Mouse (Mus musculus): ENCODE data around the gene Mysm1.

Mysm1 gene

DNA sequence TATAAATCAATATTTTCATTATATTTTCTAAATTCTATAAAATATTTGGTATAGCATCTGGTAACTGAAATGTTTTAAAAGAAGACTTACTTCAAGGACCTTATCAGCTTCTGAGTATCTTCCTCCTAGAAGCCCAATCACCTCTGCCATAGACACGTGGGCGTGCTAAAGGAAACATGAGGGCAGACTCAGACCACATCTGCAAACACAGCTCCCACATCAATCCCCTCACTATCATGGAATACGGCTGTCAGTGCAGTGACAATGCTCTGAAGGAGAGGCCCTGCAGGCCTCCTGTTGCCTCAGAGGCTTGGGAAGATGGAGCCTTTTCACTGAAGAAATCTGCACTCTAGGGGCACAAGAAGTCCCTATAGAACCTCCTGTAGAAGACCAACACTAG is 26.1 kb downstream of the Mysm1 start:
- no peak for DNase-seq (ENCODE audit: low spot score in 2 of 2)

GRCm38 (mm10) chr4:94941221-94941855 is 37.6 kb downstream of the Mysm1 start:
- no peak for DNase-seq (ENCODE audit: low spot score in 2 of 2)

GRCm38 (mm10) chr4:94928743-94929142 is 50.2 kb downstream of the Mysm1 start, which contains the start of gene Eqtn:
Gene Eqtn, minus strand, starts transcription at chr4:94928843.
- DNase-seq (ENCODE audit: low spot score in 2 of 2): no peak

GRCm38 (mm10) chr4:94901780-94902179 is 77.1 kb downstream of the Mysm1 start:
- no peak for DNase-seq (ENCODE audit: low spot score in 2 of 2)

DNA sequence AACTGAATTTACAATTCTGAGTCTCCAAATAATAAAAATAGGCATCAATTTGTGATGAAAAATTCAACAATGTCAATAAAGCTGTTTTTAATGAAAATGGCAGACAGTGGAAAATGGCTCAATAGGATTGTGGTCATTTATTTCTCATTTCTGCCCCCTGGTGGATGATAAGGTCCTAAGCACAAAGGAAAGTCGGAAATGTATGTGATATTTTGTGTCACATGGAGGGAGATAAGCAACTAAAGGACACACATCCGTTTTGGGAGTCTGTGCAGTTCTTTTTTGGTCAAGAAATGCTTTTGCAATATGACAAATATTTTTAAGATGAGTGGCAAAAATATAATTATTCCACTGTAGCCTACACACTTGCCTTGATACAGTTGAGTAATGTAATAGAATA is 78.2 kb downstream of the Mysm1 start:
- no peak for DNase-seq (ENCODE audit: low spot score in 2 of 2)
